Mouse (Mus musculus) kidney, embryonic 16.5 days (tissue): ENCODE results near the gene St3gal2. TPM values are rescaled to one million over a fixed set of nuclear protein-coding genes. Genes with fewer than 3 reads are reported as not detected.
"Not testable (repeated sequence)": the region's sequence is repeated elsewhere in the genome, so short reads cannot be mapped to it uniquely, and the experiment has no call there.

Experiments used
- ATAC-seq: fragments of 200-750 bp; cut with Nextera tagmentation; 2 replicates; pipeline ENCODE4 v1.8.0; 2017; ENCODE audit warnings: moderate TSS enrichment; ENCODE audit not compliant: low FRiP score, low TSS enrichment
- H3K27ac ChIP-seq: fragments of 300-500 bp; sonication (generic); 2 replicates; pipeline ENCODE4 v1.5.1; 2014; ENCODE audit warnings: low read length
- H3K27me3 ChIP-seq: fragments of 300-500 bp; sonication (generic); 2 replicates; pipeline ENCODE4 v1.6.1; 2014; ENCODE audit warnings: low read length, control low read depth, mixed read lengths; ENCODE audit not compliant: insufficient read depth
- H3K36me3 ChIP-seq: fragments of 300-500 bp; sonication (generic); 2 replicates; pipeline ENCODE4 v1.6.1; 2014; ENCODE audit warnings: low read length, control low read depth, mixed read lengths; ENCODE audit not compliant: insufficient read depth
- H3K4me1 ChIP-seq: fragments of 300-500 bp; sonication (generic); 2 replicates; pipeline ENCODE4 v1.6.1; 2014; ENCODE audit warnings: low read length, control low read depth, mixed read lengths; ENCODE audit not compliant: insufficient read depth
- H3K4me2 ChIP-seq: fragments of 300-500 bp; sonication (generic); replicated peaks from 2 replicates; pipeline ENCODE4 v1.6.1; 2014; ENCODE audit warnings: low read depth, low read length
- H3K4me3 ChIP-seq: fragments of 300-500 bp; sonication (generic); 2 replicates; pipeline ENCODE4 v1.5.1; 2014; ENCODE audit warnings: mild to moderate bottlenecking, low read length
- H3K9ac ChIP-seq: fragments of 300-500 bp; sonication (generic); replicated peaks from 2 replicates; pipeline ENCODE4 v1.6.1; 2014; ENCODE audit warnings: low read length
- H3K9me3 ChIP-seq: fragments of 300-500 bp; sonication (generic); 2 replicates; pipeline ENCODE4 v1.6.1; 2016; ENCODE audit warnings: low read length, control low read depth
- WGBS: fragments of 180-500 bp; shearing (Covaris S2); extraction: QIAGEN DNeasy Blood & Tissue Kit; methylation state at CpG from one replicate; pipeline ENCODE4 v1.1.7; 2014; 5-methylcytosine and 5-hydroxymethylcytosine counted together
- polyA plus RNA-seq: library from polyadenylated mRNA; unstranded; fragments of >200 nt; fragmentation: Nextera tagmentation; extraction: Ambion mirVana; gene quantifications from 2 replicates; pipeline ENCODE4 v1.2.1, GENCODE M21; 2015

The St3gal2 gene
- polyA plus RNA-seq, 1 experiment from 2014 or later: 25.1 TPM

DNA sequence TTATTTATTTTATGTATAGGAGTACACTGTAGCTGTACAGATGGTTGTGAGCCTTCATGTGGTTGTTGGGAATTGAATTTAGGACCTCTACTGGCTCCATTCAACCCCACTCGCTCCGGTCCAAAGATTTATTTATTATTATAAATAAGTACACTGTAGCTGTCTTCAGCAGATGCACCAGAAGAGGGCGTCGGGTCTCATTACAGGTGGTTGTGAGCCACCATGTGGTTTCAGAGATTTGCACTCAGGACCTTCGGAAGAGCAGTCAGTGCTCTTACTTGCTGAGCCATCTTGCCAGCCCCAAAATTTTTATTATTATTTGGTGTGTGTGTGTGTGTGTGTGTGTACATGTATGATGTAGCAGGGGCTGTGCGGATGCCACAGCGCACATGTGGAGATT is 38.8 kb downstream of the St3gal2 start:
- not testable (repeated sequence) for H3K27ac ChIP-seq, H3K4me2 ChIP-seq, H3K9ac ChIP-seq, ATAC-seq, H3K4me3 ChIP-seq, H3K9me3 ChIP-seq, H3K27me3 ChIP-seq
- 96% methylated on average over 7 of the region's 7 CpGs for WGBS
- peaks cover 37% of the 10 kb centered on the region for H3K36me3 ChIP-seq
- peaks cover 13% of the 10 kb centered on the region; the same call in 1 of the 2 replicates for H3K4me1 ChIP-seq

DNA sequence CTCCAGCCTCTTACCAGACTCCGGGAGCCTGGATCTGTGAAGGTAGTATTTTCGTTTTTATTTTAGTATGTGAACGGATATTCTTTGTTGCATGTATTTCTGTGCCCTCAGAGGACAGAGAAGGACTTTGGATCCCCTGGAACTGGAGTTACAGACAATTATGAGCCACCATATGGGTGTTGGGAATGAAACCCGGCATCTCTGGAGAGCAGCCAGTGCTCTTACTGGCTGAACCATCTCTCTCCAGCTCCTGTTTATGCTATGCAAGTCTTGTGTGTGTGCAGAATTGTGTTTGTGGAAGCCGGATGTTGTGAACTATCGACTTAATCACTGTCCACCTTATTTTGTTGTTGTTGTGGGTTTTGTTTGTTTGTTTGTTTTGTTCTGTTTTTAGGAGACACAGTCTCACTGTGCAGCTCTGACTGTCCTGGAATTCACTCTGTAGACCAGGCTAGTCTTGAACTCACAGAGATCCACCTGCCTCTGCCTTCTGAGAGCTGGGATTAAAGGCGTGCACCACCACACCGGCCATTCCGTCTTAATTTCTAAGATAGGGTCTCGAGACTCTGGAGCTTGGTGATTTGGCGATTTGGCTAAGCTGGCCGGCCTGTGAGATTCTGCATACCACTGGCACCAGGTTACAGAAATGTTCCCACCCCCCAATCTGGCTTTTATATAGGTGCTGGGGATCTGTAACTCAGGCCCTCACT is 39.5 kb downstream of the St3gal2 start:
- H3K4me2 ChIP-seq: no peak overlapping the region
- ATAC-seq: no peak
- no peak overlapping the region for H3K9ac ChIP-seq
- H3K36me3 ChIP-seq: peaks cover 39% of the 10 kb centered on the region
- H3K4me3 ChIP-seq: no peak overlapping the region
- WGBS: 92% methylated on average over 12 of the region's 12 CpGs
- H3K27ac ChIP-seq: no peak overlapping the region
- no peaks in the 10 kb centered on the region for H3K27me3 ChIP-seq
- no peaks in the 10 kb centered on the region for H3K9me3 ChIP-seq
- peaks cover 13% of the 10 kb centered on the region; the same call in 1 of the 2 replicates for H3K4me1 ChIP-seq

DNA sequence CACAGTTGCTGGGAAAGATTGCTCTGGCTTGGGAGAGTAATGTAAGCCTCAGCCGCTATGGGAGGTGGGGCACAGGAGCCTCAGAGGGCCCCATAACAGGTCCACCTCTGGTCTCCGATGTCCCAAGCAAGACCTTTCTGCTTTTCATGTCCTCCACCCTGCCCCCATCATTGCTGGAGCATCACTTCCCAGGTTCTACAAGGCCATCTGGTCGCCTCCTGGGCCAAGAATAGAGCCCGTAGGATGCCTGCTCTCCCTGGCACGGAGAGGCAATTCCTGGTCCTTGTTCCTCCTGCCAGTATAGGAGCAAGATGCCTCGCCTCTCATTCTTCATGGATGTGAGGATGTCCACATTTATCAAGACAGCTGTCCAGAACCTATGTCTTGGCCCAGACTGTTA is 40.2 kb downstream of the St3gal2 start:
- Histone ChIP-seq H3K36me3 (peaks cover 41% of the 10 kb centered on the region), H3K4me2 (no peak overlapping the region), H3K4me1 (peaks cover 13% of the 10 kb centered on the region; the same call in 1 of the 2 replicates), H3K4me3 (no peak overlapping the region), H3K27me3 (no peaks in the 10 kb centered on the region), H3K9me3 (no peaks in the 10 kb centered on the region), H3K27ac (no peak overlapping the region), H3K9ac (no peak overlapping the region)
- ATAC-seq: no peak
- 85% methylated on average over 6 of the region's 6 CpGs for WGBS

DNA sequence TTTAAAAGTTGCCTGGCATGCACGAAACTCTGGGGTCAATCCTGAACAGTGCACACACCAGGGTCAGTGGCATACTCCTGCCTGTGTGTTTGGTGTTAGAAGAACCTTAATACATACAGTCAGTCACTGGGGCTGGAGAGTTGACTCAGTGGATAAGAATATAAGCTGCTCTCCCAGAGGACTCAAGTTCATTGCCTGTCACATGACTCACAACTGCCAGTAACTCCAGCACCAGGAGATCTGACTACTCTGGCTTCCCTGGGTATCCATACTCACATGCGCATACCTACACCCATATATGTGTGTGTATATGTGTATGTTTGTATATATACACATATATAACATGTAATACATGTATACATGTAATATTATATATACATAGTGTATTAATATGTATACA is 43.3 kb downstream of the St3gal2 start:
- Histone ChIP-seq H3K4me1 (0 out of 2 replicates have a peak, but pooled peaks cover 6% of the 10 kb centered on the region), H3K27ac (no peak overlapping the region), H3K4me3 (no peak overlapping the region), H3K4me2 (no peak overlapping the region), H3K9me3 (no peaks in the 10 kb centered on the region), H3K9ac (no peak overlapping the region), H3K36me3 (peaks cover 32% of the 10 kb centered on the region), H3K27me3 (no peaks in the 10 kb centered on the region)
- ATAC-seq: no peak
- WGBS: 95% methylated on average over 2 of the region's 2 CpGs

DNA sequence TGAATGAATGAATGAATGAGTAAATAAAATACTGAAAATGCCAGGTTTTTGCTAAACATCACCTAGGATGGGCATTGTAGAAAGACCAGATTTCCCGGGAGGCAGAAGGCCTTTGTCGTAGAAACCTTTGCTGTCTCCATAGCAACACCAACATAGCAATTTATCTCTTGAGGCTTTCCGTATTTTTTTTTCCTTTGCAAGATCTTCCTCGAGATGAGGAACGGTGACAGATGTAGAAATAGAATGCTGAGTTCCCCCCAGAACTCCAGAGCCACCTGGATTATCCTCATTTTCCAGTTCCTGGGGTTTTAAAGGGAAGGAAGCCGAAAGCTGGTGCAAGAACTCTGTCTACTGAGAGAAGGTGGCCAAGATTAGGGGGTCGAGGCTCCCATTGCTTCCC is 44.9 kb downstream of the St3gal2 start:
- Histone ChIP-seq H3K4me2 (no peak overlapping the region), H3K4me1 (peaks cover 6% of the 10 kb centered on the region; the same call in 1 of the 2 replicates), H3K36me3 (peaks cover 26% of the 10 kb centered on the region), H3K27ac (no peak overlapping the region), H3K9me3 (no peaks in the 10 kb centered on the region), H3K9ac (no peak overlapping the region), H3K4me3 (no peak overlapping the region), H3K27me3 (no peaks in the 10 kb centered on the region)
- ATAC-seq: no peak
- WGBS: 83% methylated on average over 7 of the region's 7 CpGs

DNA sequence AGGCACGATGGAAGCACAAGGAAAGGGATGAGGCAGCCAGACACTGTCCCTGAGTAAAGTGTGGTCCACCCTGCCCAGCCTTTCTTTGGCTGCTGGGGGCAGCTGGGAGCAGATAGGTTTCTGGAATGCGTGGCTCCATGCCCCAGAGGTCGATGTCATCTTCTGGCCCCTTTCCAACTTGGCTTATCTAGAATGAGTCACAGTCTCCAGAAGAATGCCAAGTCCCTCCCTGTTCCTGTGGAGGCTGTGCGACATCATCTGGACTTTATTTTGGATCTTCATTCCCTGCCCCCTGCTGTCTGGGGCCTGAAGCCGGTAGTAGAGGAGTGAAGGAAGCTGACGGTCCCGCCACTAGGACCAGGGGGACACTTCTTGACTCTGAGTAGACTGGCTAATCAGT is 45.9 kb downstream of the St3gal2 start:
- 64% methylated on average over 7 of the region's 7 CpGs for WGBS
- Histone ChIP-seq H3K4me2 (no peak overlapping the region), H3K36me3 (peaks cover 20% of the 10 kb centered on the region), H3K27me3 (no peaks in the 10 kb centered on the region), H3K4me1 (peaks cover 9% of the 10 kb centered on the region; the same call in 1 of the 2 replicates), H3K27ac (no peak overlapping the region), H3K9ac (no peak overlapping the region), H3K9me3 (no peaks in the 10 kb centered on the region), H3K4me3 (no peak overlapping the region)
- ATAC-seq: 0 out of 2 replicates have a peak, but pooled peaks have one; percentile 33

DNA sequence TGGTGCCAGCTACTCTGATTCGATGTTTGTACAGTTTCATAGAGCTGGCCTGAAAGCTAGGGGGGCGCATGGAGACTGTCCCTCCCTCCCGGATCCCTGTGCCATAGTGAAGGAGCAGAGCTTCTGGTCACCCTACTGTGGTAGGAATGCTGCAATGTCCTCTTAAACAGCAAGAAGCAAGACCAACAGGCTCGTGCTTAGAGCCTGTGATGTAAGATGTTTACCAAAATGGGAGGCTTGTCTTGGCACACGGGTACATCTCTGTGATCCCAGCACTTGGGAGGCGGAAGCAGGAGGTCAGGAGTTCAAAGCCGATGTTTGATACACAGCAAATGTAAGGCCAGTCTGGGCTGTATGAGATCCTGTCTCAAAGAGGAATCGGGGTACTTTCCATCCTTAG is 46.9 kb downstream of the St3gal2 start:
- no peak overlapping the region for H3K27ac ChIP-seq
- H3K4me3 ChIP-seq: no peak overlapping the region
- peaks cover 20% of the 10 kb centered on the region for H3K36me3 ChIP-seq
- H3K4me1 ChIP-seq: peaks cover 12% of the 10 kb centered on the region; the same call in 1 of the 2 replicates
- H3K4me2 ChIP-seq: no peak overlapping the region
- no peaks in the 10 kb centered on the region for H3K27me3 ChIP-seq
- no peak for ATAC-seq
- no peak overlapping the region for H3K9ac ChIP-seq
- H3K9me3 ChIP-seq: no peaks in the 10 kb centered on the region
- 84% methylated on average over 8 of the region's 8 CpGs for WGBS

DNA sequence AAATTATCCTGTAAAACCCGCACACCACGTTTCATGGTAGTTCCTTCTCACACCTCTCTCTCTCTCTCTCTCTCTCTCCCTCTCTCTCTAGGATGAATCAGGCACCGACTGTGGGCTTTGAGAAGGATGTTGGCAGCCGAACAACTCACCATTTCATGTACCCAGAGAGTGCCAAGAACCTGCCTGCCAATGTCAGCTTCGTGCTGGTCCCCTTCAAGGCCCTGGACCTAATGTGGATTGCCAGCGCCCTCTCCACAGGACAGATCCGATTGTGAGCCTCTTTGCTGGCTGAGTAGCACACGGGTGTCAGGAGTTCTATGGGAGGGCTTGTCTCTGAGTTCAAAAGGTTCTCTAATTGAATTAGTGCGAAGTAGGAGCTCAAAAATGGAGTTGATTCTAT is 47.6 kb downstream of the St3gal2 start:
- Histone ChIP-seq H3K9me3 (no peaks in the 10 kb centered on the region), H3K4me3 (no peak overlapping the region), H3K4me1 (peaks cover 12% of the 10 kb centered on the region; the same call in 1 of the 2 replicates), H3K27me3 (no peaks in the 10 kb centered on the region), H3K27ac (no peak overlapping the region), H3K36me3 (peaks cover 16% of the 10 kb centered on the region), H3K4me2 (no peak overlapping the region), H3K9ac (no peak overlapping the region)
- 87% methylated on average over 9 of the region's 9 CpGs for WGBS
- ATAC-seq: no peak

DNA sequence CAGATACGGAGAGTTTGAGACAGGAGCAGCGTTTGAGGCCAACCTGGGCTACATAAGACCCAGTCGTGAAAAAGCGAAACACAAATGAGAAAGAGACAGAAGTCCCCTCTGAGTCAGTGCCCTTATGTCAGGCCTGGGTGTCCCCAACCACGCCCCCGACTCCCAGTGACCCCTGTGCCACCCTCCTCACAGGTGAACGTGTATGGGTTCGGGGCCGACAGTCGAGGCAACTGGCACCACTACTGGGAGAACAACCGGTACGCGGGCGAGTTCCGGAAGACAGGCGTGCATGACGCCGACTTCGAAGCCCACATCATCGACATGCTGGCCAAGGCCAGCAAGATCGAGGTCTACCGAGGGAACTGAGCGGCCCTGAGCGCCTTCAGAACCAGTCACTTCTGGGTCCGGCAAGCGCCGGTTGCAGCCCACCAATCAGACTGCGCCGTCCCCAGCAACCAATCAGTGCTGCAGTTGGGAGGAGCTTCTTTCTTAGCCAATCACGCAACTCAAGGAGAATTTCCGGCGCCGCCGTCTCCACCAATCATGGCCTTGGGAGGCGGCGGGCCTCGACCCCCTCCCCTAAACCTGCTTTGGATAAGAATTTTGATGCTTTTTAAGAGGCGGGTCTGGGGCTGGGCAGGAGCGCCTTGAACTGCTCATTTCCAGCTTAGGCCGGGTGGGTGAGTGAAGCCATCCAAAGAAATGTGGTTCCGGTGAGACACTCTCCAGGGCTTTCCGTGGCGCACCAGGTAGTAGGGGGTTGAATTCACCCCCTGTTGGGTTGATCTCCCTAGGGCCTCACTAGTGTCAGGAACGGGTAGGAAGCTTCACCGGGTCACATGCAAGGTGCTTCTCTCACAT is 50.4 kb downstream of the St3gal2 start:
- peak overlapping the region; percentile 56 for H3K4me2 ChIP-seq
- WGBS: 10% methylated on average over 45 of the region's 45 CpGs
- peaks cover 12% of the 10 kb centered on the region; the same call in 1 of the 2 replicates for H3K4me1 ChIP-seq
- H3K9me3 ChIP-seq: no peaks in the 10 kb centered on the region
- H3K27me3 ChIP-seq: no peaks in the 10 kb centered on the region
- H3K36me3 ChIP-seq: peaks cover 17% of the 10 kb centered on the region; the same call in 1 of the 2 replicates
- peak overlapping the region; percentile 48; the same call in 1 of the 2 replicates for H3K27ac ChIP-seq
- ATAC-seq: peak; percentile 97
- peak overlapping the region; percentile 46 for H3K4me3 ChIP-seq
- H3K9ac ChIP-seq: peak overlapping the region; percentile 60
